Mouse (Mus musculus): ENCODE measurements at regions not wholly inside any gene's neighbourhood (a gene's known extent, or its start where the extent isn't known, plus 50 kb on each side); places are given as distances from the start of the nearest gene placed in this dataset.

DNA sequence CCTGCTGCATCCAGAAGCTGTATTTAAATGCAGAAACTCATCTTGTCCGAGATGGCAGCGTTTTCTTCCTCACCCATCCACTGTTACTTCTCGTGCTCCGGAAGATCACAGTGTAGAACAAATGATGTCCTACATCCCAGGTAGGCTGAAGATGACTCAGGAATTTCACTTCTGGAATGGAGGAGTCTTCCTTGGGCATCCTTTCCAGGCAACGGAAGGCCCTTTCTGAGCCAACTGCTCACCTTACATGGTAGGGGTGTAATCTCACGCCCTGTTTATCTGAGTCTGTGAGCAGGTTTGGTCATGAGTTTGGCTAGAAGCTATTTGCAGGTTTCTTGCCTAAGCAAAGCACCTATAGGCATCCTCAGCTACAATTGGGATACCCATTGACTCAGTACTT is 176.9 kb downstream of the Gm19410 start:
- intact Hi-C loops (cut with DNase I), result no loop called here
- Histone ChIP-seq H3K4me1 (ENCODE audit: control insufficient read depth, insufficient read depth, low read length) (no peaks in the 10 kb centered on the region), H3K27me3 (ENCODE audit: control insufficient read depth, insufficient read depth, low read length) (no peaks in the 10 kb centered on the region), H3K27ac (no peak overlapping the region), H3K9ac (ENCODE audit: low read depth, low read length) (no peak overlapping the region), H3K36me3 (ENCODE audit: control insufficient read depth, insufficient read depth, low read length) (no peaks in the 10 kb centered on the region), H3K4me3 (no peak overlapping the region), H3K79me2 (replicated peaks; ENCODE audit: control insufficient read depth, insufficient read depth, low read length) (no peaks in the 10 kb centered on the region)
- no peak for DNase-seq
- WGBS, result 96% methylated on average over 6 of the region's 6 CpGs
- TF ChIP-seq EP300 (IDR thresholded peaks at IDR 0.05; ENCODE audit: insufficient read depth, low read depth, low read length) (no peak), CTCF (IDR thresholded peaks at IDR 0.05) (no peak), POLR2A (IDR thresholded peaks at IDR 0.05; ENCODE audit: insufficient read depth, low read depth, low read length) (no peak)

- Histone ChIP-seq H3K9ac (ENCODE audit: low read depth, low read length) (no peak overlapping the region), H3K36me3 (ENCODE audit: control insufficient read depth, insufficient read depth, low read length) (no peaks in the 10 kb centered on the region), H3K4me3 (no peak overlapping the region), H3K4me1 (ENCODE audit: control insufficient read depth, insufficient read depth, low read length) (no peaks in the 10 kb centered on the region), H3K27ac (no peak overlapping the region), H3K27me3 (ENCODE audit: control insufficient read depth, insufficient read depth, low read length) (no peaks in the 10 kb centered on the region), H3K79me2 (replicated peaks; ENCODE audit: control insufficient read depth, insufficient read depth, low read length) (no peaks in the 10 kb centered on the region)
- TF ChIP-seq CTCF (IDR thresholded peaks at IDR 0.05) (no peak), POLR2A (IDR thresholded peaks at IDR 0.05; ENCODE audit: insufficient read depth, low read depth, low read length) (no peak), EP300 (IDR thresholded peaks at IDR 0.05; ENCODE audit: insufficient read depth, low read depth, low read length) (no peak)
- WGBS, result 69% methylated on average over 3 of the region's 3 CpGs
- intact Hi-C loops (cut with DNase I), result no loop called here
- no peak for DNase-seq
These were observed 178.1 kb downstream of the Gm19410 start for GRCm38 (mm10) chr8:35943686-35944085.

DNA sequence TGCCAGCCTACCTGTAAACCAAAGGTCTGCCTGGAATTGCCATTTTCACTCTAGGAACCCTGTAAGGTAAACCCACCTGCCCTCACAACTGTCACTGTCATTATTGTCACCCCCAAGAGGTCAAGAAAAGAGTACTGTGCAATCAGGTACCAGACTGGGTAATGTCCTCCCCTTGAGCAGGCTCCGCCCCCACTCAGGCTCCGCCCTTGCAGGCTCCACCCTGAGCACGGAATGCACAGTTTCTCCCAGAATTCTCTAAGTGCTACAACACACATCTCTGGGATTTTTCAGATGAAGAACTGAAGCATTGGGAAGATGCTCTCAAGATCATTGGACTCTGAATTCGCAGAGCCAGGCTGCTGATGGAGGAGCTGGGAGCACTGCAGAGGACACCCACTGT is 178.9 kb downstream of the Gm19410 start:
- H3K27me3 ChIP-seq (ENCODE audit: control insufficient read depth, insufficient read depth, low read length), result no peaks in the 10 kb centered on the region
- H3K36me3 ChIP-seq (ENCODE audit: control insufficient read depth, insufficient read depth, low read length), result no peaks in the 10 kb centered on the region
- no peaks in the 10 kb centered on the region for H3K79me2 ChIP-seq (replicated peaks; ENCODE audit: control insufficient read depth, insufficient read depth, low read length)
- H3K9ac ChIP-seq (ENCODE audit: low read depth, low read length), result no peak overlapping the region
- TF ChIP-seq POLR2A (IDR thresholded peaks at IDR 0.05; ENCODE audit: insufficient read depth, low read depth, low read length), result no peak
- no peak for TF ChIP-seq CTCF (IDR thresholded peaks at IDR 0.05)
- no peak for TF ChIP-seq EP300 (IDR thresholded peaks at IDR 0.05; ENCODE audit: insufficient read depth, low read depth, low read length)
- 88% methylated on average over 4 of the region's 4 CpGs for WGBS
- H3K4me3 ChIP-seq, result no peak overlapping the region
- intact Hi-C loops (cut with DNase I), result no loop called here
- DNase-seq, result no peak
- H3K4me1 ChIP-seq (ENCODE audit: control insufficient read depth, insufficient read depth, low read length), result no peaks in the 10 kb centered on the region
- H3K27ac ChIP-seq, result no peak overlapping the region

DNA sequence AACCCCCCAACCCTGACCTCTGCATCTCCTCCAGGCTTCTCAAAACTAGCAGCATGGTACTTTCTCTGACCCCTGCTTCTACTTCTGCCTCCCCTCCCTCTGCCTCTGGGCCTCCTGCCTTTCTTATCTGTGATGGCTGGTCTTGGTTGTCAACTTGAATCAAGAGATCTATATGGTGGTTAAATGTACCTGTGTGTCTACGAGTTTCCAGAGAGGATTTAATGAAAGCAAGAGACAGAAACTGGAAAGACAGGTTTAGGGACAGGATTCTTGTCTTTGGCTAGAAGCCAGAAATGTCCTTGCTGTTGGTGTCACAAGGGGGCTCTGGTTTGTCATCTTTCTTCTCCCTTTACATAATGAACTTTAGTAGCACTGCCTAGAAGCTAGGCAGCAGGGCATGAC is 180.9 kb downstream of the Gm19410 start:
- 60% methylated on average over 1 of the region's 1 CpGs for WGBS
- H3K4me1 ChIP-seq (ENCODE audit: control insufficient read depth, insufficient read depth, low read length), result no peaks in the 10 kb centered on the region
- H3K27ac ChIP-seq, result no peak overlapping the region
- no peaks in the 10 kb centered on the region for H3K27me3 ChIP-seq (ENCODE audit: control insufficient read depth, insufficient read depth, low read length)
- H3K79me2 ChIP-seq (replicated peaks; ENCODE audit: control insufficient read depth, insufficient read depth, low read length), result no peaks in the 10 kb centered on the region
- H3K4me3 ChIP-seq, result no peak overlapping the region
- TF ChIP-seq CTCF (IDR thresholded peaks at IDR 0.05), result peak; percentile 12; the same call in 1 of the 2 replicates
- no peak for TF ChIP-seq EP300 (IDR thresholded peaks at IDR 0.05; ENCODE audit: insufficient read depth, low read depth, low read length)
- no peaks in the 10 kb centered on the region for H3K36me3 ChIP-seq (ENCODE audit: control insufficient read depth, insufficient read depth, low read length)
- no peak overlapping the region for H3K9ac ChIP-seq (ENCODE audit: low read depth, low read length)
- DNase-seq, result no peak
- intact Hi-C loops (cut with DNase I), result no loop called here

DNA sequence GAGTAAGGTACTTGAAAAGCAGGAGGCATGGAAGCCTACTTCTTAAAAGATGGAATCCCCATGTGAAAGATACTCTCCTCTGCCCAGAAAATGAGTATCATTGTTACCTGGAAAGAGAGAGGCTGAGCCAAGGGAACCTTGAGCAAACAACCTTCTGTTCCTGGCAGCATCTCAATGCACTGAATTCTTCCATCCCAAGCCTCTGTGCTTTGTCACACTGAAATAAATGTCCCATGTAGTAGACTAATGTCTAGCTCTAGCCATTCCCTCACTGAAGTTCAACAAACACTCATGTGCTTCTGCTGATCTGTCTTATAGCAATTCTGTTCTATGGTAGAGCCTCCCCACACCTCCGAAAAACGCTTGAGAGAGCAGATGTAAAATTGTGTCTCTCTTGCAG is 182.6 kb downstream of the Gm19410 start:
- TF ChIP-seq CTCF (IDR thresholded peaks at IDR 0.05) (no peak), EP300 (IDR thresholded peaks at IDR 0.05; ENCODE audit: insufficient read depth, low read depth, low read length) (no peak), POLR2A (IDR thresholded peaks at IDR 0.05; ENCODE audit: insufficient read depth, low read depth, low read length) (no peak)
- Histone ChIP-seq H3K79me2 (replicated peaks; ENCODE audit: control insufficient read depth, insufficient read depth, low read length) (no peaks in the 10 kb centered on the region), H3K27me3 (ENCODE audit: control insufficient read depth, insufficient read depth, low read length) (no peaks in the 10 kb centered on the region), H3K4me1 (ENCODE audit: control insufficient read depth, insufficient read depth, low read length) (no peaks in the 10 kb centered on the region), H3K4me3 (no peak overlapping the region), H3K9ac (ENCODE audit: low read depth, low read length) (no peak overlapping the region), H3K36me3 (ENCODE audit: control insufficient read depth, insufficient read depth, low read length) (no peaks in the 10 kb centered on the region), H3K27ac (no peak overlapping the region)
- intact Hi-C loops (cut with DNase I), result no loop called here
- DNase-seq, result no peak
- 91% methylated on average over 2 of the region's 2 CpGs for WGBS

DNA sequence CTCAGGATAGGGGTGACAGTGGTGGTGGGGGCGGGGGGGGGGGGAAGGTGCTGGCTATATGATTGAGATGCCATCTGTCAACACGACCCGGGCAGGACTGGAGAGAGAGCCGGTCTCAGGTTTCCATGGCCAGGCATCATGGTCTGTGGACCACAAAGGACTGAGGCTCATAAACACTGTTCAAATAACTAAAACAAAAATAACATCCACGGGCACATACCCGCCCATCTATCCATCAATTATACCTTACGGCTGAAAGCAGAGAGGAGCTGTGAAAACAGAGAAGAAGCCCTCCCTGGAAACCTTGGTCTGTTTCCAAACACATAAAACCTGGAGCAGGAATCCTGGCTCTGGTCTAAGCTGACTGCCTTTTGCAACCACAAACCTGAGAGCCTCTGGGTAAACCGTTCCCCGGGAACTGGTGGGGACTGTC is 183.2 kb downstream of the Gm19410 start:
- Histone ChIP-seq H3K4me3 (no peak overlapping the region), H3K4me1 (ENCODE audit: control insufficient read depth, insufficient read depth, low read length) (no peaks in the 10 kb centered on the region), H3K9ac (ENCODE audit: low read depth, low read length) (no peak overlapping the region), H3K27me3 (ENCODE audit: control insufficient read depth, insufficient read depth, low read length) (no peaks in the 10 kb centered on the region), H3K79me2 (replicated peaks; ENCODE audit: control insufficient read depth, insufficient read depth, low read length) (no peaks in the 10 kb centered on the region), H3K27ac (no peak overlapping the region), H3K36me3 (ENCODE audit: control insufficient read depth, insufficient read depth, low read length) (no peaks in the 10 kb centered on the region)
- no peak for TF ChIP-seq POLR2A (IDR thresholded peaks at IDR 0.05; ENCODE audit: insufficient read depth, low read depth, low read length)
- TF ChIP-seq CTCF (IDR thresholded peaks at IDR 0.05), result no peak
- TF ChIP-seq EP300 (IDR thresholded peaks at IDR 0.05; ENCODE audit: insufficient read depth, low read depth, low read length), result no peak
- DNase-seq, result no peak
- WGBS, result 69% methylated on average over 9 of the region's 9 CpGs
- intact Hi-C loops (cut with DNase I), result no loop called here

Data from heart, adult 2 months (tissue).